Mouse (Mus musculus): ENCODE data around the gene Krtap5-4. TPM values are rescaled to one million over a fixed set of nuclear protein-coding genes. Genes with fewer than 3 reads are reported as not detected.
"Not testable (repeated sequence)": the region's sequence is repeated elsewhere in the genome, so short reads cannot be mapped to it uniquely, and the experiment has no call there.

Gene Krtap5-4
- not detected for total RNA-seq (2022)

- no peak for DNase-seq (ENCODE audit: low spot score in 2 of 2)
Observed at GRCm38 (mm10) chr7:142303249-142303648, at the start of gene Krtap5-4. Gene Krtap5-4, plus strand, starts transcription at chr7:142303549.

GRCm38 (mm10) chr7:142255517-142255916 is 47.8 kb upstream of the Krtap5-4 start:
- DNase-seq (ENCODE audit: low spot score in 2 of 2), result peak in 1 of 2 experiments; percentile 5

- not testable (repeated sequence) for DNase-seq (ENCODE audit: low spot score in 2 of 2)
Observed at GRCm38 (mm10) chr7:142258254-142258653, 45.1 kb upstream of the Krtap5-4 start, which contains the start of gene Gm2431. Gene Gm2431, minus strand, starts transcription at chr7:142258354.

- DNase-seq (ENCODE audit: low spot score in 2 of 2), result not testable (repeated sequence)
Observed at GRCm38 (mm10) chr7:142274263-142274662, 29.1 kb upstream of the Krtap5-4 start, which contains the start of gene Gm4559. Gene Gm4559, minus strand, starts transcription at chr7:142274363.

- DNase-seq (ENCODE audit: low spot score in 2 of 2), result peak in 1 of 2 experiments; percentile 35
Observed at GRCm38 (mm10) chr7:142278183-142278582, 25.2 kb upstream of the Krtap5-4 start.

GRCm38 (mm10) chr7:142279291-142279690 is 24.1 kb upstream of the Krtap5-4 start:
- not testable (repeated sequence) for DNase-seq (ENCODE audit: low spot score in 2 of 2)

- DNase-seq (ENCODE audit: low spot score in 2 of 2), result not testable (repeated sequence)
Observed at GRCm38 (mm10) chr7:142282847-142283246, 20.5 kb upstream of the Krtap5-4 start.

GRCm38 (mm10) chr7:142284023-142284591 is 19.2 kb upstream of the Krtap5-4 start:
- peak; percentile 9 to 25 for DNase-seq (ENCODE audit: low spot score in 2 of 2)

GRCm38 (mm10) chr7:142284615-142285080 is 18.7 kb upstream of the Krtap5-4 start:
- peak; percentile 77 to 88 for DNase-seq (ENCODE audit: low spot score in 2 of 2)

GRCm38 (mm10) chr7:142285130-142285835 is 18.1 kb upstream of the Krtap5-4 start:
- peak; percentile 7 to 8 for DNase-seq (ENCODE audit: low spot score in 2 of 2)

- DNase-seq (ENCODE audit: low spot score in 2 of 2), result not testable (repeated sequence)
Observed at GRCm38 (mm10) chr7:142285910-142286612, 17.3 kb upstream of the Krtap5-4 start.

- not testable (repeated sequence) for DNase-seq (ENCODE audit: low spot score in 2 of 2)
Observed at GRCm38 (mm10) chr7:142293851-142294250, 9.5 kb upstream of the Krtap5-4 start.

- DNase-seq (ENCODE audit: low spot score in 2 of 2), result no peak
Observed at GRCm38 (mm10) chr7:142295418-142295817, 7.9 kb upstream of the Krtap5-4 start.

GRCm38 (mm10) chr7:142296108-142296507 is 7.2 kb upstream of the Krtap5-4 start:
- DNase-seq (ENCODE audit: low spot score in 2 of 2), result not testable (repeated sequence)

GRCm38 (mm10) chr7:142297018-142297417 is 6.3 kb upstream of the Krtap5-4 start, which contains the start of gene Krtap5-1:
Gene Krtap5-1, minus strand, starts transcription at chr7:142297118.
- not testable (repeated sequence) for DNase-seq (ENCODE audit: low spot score in 2 of 2)

GRCm38 (mm10) chr7:142303929-142304328 is 580 bp downstream of the Krtap5-4 start:
- not testable (repeated sequence) for DNase-seq (ENCODE audit: low spot score in 2 of 2)

GRCm38 (mm10) chr7:142314600-142315285 is 11.4 kb downstream of the Krtap5-4 start:
- no peak for DNase-seq (ENCODE audit: low spot score in 2 of 2)

GRCm38 (mm10) chr7:142316558-142316957 is 13.2 kb downstream of the Krtap5-4 start:
- DNase-seq (ENCODE audit: low spot score in 2 of 2), result peak in 1 of 2 experiments; percentile 15

- no peak for DNase-seq (ENCODE audit: low spot score in 2 of 2)
Observed at GRCm38 (mm10) chr7:142317216-142317615, 13.9 kb downstream of the Krtap5-4 start.

GRCm38 (mm10) chr7:142319124-142319523 is 15.8 kb downstream of the Krtap5-4 start:
- DNase-seq (ENCODE audit: low spot score in 2 of 2), result no peak

- DNase-seq (ENCODE audit: low spot score in 2 of 2), result no peak
Observed at GRCm38 (mm10) chr7:142320906-142321305, 17.6 kb downstream of the Krtap5-4 start.
